Mouse (Mus musculus): ENCODE measurements around the gene Trim2.

Trim2 gene

GRCm38 (mm10) chr3:84272293-84273015 lies 34.2 kb downstream of the Trim2 start:
- POLR2A ChIA-PET, result interaction anchor here in 2 of 4 experiments (0.7 to 3.2 kb wide), 5 partner anchors 11 to 232 kb away, joined by 3 to 18 read pairs (median 6); no protein-coding TSS in a partner anchor
- CTCF ChIA-PET, result interaction anchor here in 1 of 4 experiments (1.6 kb wide), 1 partner anchor 30 kb away, joined by 4 read pairs; no protein-coding TSS in a partner anchor

- ChIA-PET CTCF (interaction anchor here in 1 of 4 experiments (0.9 to 1.6 kb wide), 2 partner anchors 9 to 30 kb away, joined by 3 to 4 read pairs; no protein-coding TSS in a partner anchor), POLR2A (interaction anchor here in 2 of 4 experiments (1.6 to 3.2 kb wide), 5 partner anchors 11 to 20 kb away, joined by 6 to 18 read pairs (median 9); no protein-coding TSS in a partner anchor)
Measured at GRCm38 (mm10) chr3:84271794-84272193, 34.9 kb downstream of the Trim2 start.

GRCm38 (mm10) chr3:84271058-84271457 lies 35.6 kb downstream of the Trim2 start:
- POLR2A ChIA-PET, result interaction anchor here in 3 of 4 experiments (0.5 to 2.4 kb wide), 12 partner anchors 9 to 91 kb away, joined by 3 to 13 read pairs (median 4); no protein-coding TSS in a partner anchor
- CTCF ChIA-PET, result interaction anchor here in 3 of 4 experiments (0.6 to 1.8 kb wide), 7 partner anchors 10 to 246 kb away, joined by 3 to 7 read pairs (median 3); no protein-coding TSS in a partner anchor

GRCm38 (mm10) chr3:84270624-84270995 lies 36.1 kb downstream of the Trim2 start:
- CTCF ChIA-PET, result interaction anchor here (0.6 to 1.8 kb wide), 6 partner anchors 11 to 89 kb away, joined by 3 to 7 read pairs (median 3); no protein-coding TSS in a partner anchor

GRCm38 (mm10) chr3:84269987-84270623 lies 36.6 kb downstream of the Trim2 start:
- POLR2A ChIA-PET, result interaction anchor here in 3 of 4 experiments (0.8 to 2.4 kb wide), 12 partner anchors 11 to 94 kb away, joined by 3 to 13 read pairs (median 4); no protein-coding TSS in a partner anchor
- CTCF ChIA-PET, result interaction anchor here (0.6 to 1.8 kb wide), 6 partner anchors 14 to 88 kb away, joined by 3 to 7 read pairs (median 3); no protein-coding TSS in a partner anchor

More at GRCm38 (mm10) chr3:84270624-84270995, 36.1 kb downstream of the Trim2 start:
- POLR2A ChIA-PET, result interaction anchor here in 3 of 4 experiments (0.5 to 2.4 kb wide), 15 partner anchors 9 to 95 kb away, joined by 3 to 13 read pairs (median 4); no protein-coding TSS in a partner anchor

- ChIA-PET POLR2A (interaction anchor here in 3 of 4 experiments (0.7 to 2.0 kb wide), 4 partner anchors 9 to 1706 kb away, joined by 3 to 5 read pairs (median 4); no protein-coding TSS in a partner anchor), CTCF (interaction anchor here in 3 of 4 experiments (0.6 to 1.4 kb wide), 8 partner anchors 12 to 1128 kb away, joined by 3 to 8 read pairs (median 4); no protein-coding TSS in a partner anchor)
Measured at GRCm38 (mm10) chr3:84268434-84268833, 38.2 kb downstream of the Trim2 start.

GRCm38 (mm10) chr3:84266391-84266931 lies 40.2 kb downstream of the Trim2 start:
- POLR2A ChIA-PET, result interaction anchor here in 1 of 4 experiments (1.2 kb wide), 1 partner anchor 14 kb away, joined by 8 read pairs; no protein-coding TSS in a partner anchor
- CTCF ChIA-PET, result interaction anchor here in 1 of 4 experiments (0.6 kb wide), 1 partner anchor 97 kb away, joined by 3 read pairs; no protein-coding TSS in a partner anchor

GRCm38 (mm10) chr3:84265084-84265483 lies 41.6 kb downstream of the Trim2 start:
- POLR2A ChIA-PET, result interaction anchor here in 1 of 4 experiments (1.2 kb wide), 1 partner anchor 54 kb away, joined by 3 read pairs; no protein-coding TSS in a partner anchor
- CTCF ChIA-PET, result interaction anchor here in 1 of 4 experiments (1.4 kb wide), 1 partner anchor 50 kb away, joined by 3 read pairs; no protein-coding TSS in a partner anchor

GRCm38 (mm10) chr3:84264395-84264794 lies 42.3 kb downstream of the Trim2 start:
- POLR2A ChIA-PET, result interaction anchor here in 1 of 4 experiments (1.2 kb wide), 1 partner anchor 54 kb away, joined by 3 read pairs; no protein-coding TSS in a partner anchor
- CTCF ChIA-PET, result interaction anchor here in 1 of 4 experiments (1.4 kb wide), 1 partner anchor 50 kb away, joined by 3 read pairs; no protein-coding TSS in a partner anchor

- ChIA-PET CTCF (no interaction called here), POLR2A (interaction anchor here in 2 of 4 experiments (0.5 to 1.3 kb wide), 4 partner anchors 10 to 433 kb away, joined by 3 read pairs; no protein-coding TSS in a partner anchor)
Measured at GRCm38 (mm10) chr3:84262804-84263203, 43.9 kb downstream of the Trim2 start.

GRCm38 (mm10) chr3:84261863-84262262 lies 44.8 kb downstream of the Trim2 start:
- POLR2A ChIA-PET, result interaction anchor here in 3 of 4 experiments (0.6 to 1.3 kb wide), 4 partner anchors 9 to 142 kb away, joined by 3 read pairs; no protein-coding TSS in a partner anchor
- CTCF ChIA-PET, result interaction anchor here in 1 of 4 experiments (0.6 kb wide), 1 partner anchor 1312 kb away, joined by 3 read pairs; the partner anchor contains the start of gene Gatb

GRCm38 (mm10) chr3:84260837-84261236 lies 45.8 kb downstream of the Trim2 start:
- ChIA-PET POLR2A (interaction anchor here in 2 of 4 experiments (1.5 to 2.1 kb wide), 2 partner anchors 10 to 11 kb away, joined by 4 to 5 read pairs; no protein-coding TSS in a partner anchor), CTCF (interaction anchor here in 1 of 4 experiments (0.6 kb wide), 1 partner anchor 70 kb away, joined by 4 read pairs; no protein-coding TSS in a partner anchor)

- CTCF ChIA-PET, result interaction anchor here in 3 of 4 experiments (0.6 to 1.6 kb wide), 8 partner anchors 11 to 930 kb away, joined by 3 to 11 read pairs (median 4); no protein-coding TSS in a partner anchor
Measured at GRCm38 (mm10) chr3:84260024-84260535, 46.6 kb downstream of the Trim2 start.

GRCm38 (mm10) chr3:84259281-84260023 lies 47.2 kb downstream of the Trim2 start:
- POLR2A ChIA-PET, result interaction anchor here in 3 of 4 experiments (0.6 to 2.1 kb wide), 21 partner anchors 9 to 728 kb away, joined by 3 to 7 read pairs (median 4); partner anchors contain the start of gene Mnd1 (in 1 of the 3)
- CTCF ChIA-PET, result interaction anchor here (0.5 to 1.6 kb wide), 11 partner anchors 11 to 931 kb away, joined by 3 to 11 read pairs (median 4); no protein-coding TSS in a partner anchor

More at GRCm38 (mm10) chr3:84260024-84260535, 46.6 kb downstream of the Trim2 start:
- POLR2A ChIA-PET, result interaction anchor here in 3 of 4 experiments (0.6 to 2.1 kb wide), 15 partner anchors 8 to 729 kb away, joined by 3 to 7 read pairs (median 4); partner anchors contain the start of gene Mnd1 (in 1 of the 3)

- ChIA-PET POLR2A (interaction anchor here in 3 of 4 experiments (0.6 to 2.1 kb wide), 18 partner anchors 9 to 886 kb away, joined by 3 to 7 read pairs (median 4); no protein-coding TSS in a partner anchor), CTCF (interaction anchor here in 2 of 4 experiments (0.6 to 1.2 kb wide), 3 partner anchors 55 to 96 kb away, joined by 4 to 10 read pairs (median 5); no protein-coding TSS in a partner anchor)
Measured at GRCm38 (mm10) chr3:84258518-84259031, 48.1 kb downstream of the Trim2 start.

- ChIA-PET POLR2A (interaction anchor here in 3 of 4 experiments (0.6 to 1.6 kb wide), 11 partner anchors 10 to 885 kb away, joined by 3 to 5 read pairs (median 4); no protein-coding TSS in a partner anchor), CTCF (interaction anchor here in 1 of 4 experiments (0.7 kb wide), 1 partner anchor 56 kb away, joined by 4 read pairs; no protein-coding TSS in a partner anchor)
Measured at GRCm38 (mm10) chr3:84257989-84258517, 48.6 kb downstream of the Trim2 start.
